Mouse (Mus musculus) right cerebral cortex, adult 2 months (tissue): ENCODE measurements at regions not wholly inside any gene's neighbourhood (a gene's known extent, or its start where the extent isn't known, plus 50 kb on each side); places are given as distances from the start of the nearest gene placed in this dataset.
A peak's percentile ranks its signal among the peaks of the same experiment; 100 is the strongest.
"Not testable (repeated sequence)": the region's sequence is repeated elsewhere in the genome, so short reads cannot be mapped to it uniquely, and the experiment has no call there.

Experiments used
- DNase-seq, 2 experiments: peaks; one replicate each; pipeline ENCODE4 v3.0.0; 2021 to 2022; ENCODE audit warnings: low spot score in 2 of 2

DNA sequence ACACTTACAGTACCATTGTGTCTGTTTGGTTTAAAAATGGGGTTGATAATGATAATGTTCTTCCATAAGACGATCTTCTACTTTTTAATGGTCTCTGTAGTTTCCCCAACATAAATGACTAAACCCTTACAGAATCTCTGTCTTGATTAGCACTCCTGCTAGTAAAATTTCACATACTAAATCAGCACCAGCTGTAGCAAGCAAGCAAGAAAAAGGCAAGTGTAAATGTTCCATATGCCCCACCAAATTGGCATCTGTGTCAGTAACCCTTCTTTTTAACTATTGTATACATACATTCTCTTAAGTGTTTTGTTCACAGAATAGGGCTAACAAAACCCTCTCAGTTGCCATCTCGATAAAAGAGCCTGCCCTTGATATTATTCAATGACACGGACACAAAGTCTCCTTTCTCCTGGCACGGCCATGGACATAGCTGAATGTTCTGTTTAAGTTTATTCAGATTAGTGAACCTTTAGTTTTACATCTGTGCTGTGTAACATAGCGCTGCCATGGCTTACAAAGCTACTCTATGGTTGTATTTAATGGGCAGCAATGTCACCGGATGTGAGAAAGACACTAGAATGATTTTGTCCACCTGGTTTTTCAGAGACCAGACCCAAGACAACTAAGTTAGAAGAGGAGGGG is 414.3 kb downstream of the Gtdc1 start:
- DNase-seq: no peak

GRCm38 (mm10) chr2:44512334-44512733 is 415.1 kb downstream of the Gtdc1 start:
- DNase-seq: peak; percentile 80 to 83

DNA sequence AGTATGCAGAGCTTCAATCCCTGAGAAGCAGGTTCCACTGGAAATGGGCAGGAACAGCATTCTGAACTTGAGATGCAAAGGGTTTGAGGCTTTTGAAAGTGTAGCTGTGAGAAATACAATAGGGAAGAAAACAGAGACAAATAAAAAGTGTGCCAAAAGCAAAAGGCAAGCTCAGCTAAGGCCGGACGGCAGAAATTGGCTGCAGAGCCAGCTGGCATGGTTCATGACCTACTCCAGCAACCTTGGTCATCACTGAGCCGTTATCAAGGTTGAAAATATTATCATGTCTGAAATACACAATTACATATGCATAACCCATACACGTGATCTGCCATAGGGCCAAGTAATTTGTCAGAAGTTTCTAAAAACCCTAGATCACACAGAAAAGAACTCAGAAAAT is 418.4 kb downstream of the Gtdc1 start:
- DNase-seq: no peak

- no peak for DNase-seq
Observed at GRCm38 (mm10) chr2:44504273-44504672, 423.2 kb downstream of the Gtdc1 start.

DNA sequence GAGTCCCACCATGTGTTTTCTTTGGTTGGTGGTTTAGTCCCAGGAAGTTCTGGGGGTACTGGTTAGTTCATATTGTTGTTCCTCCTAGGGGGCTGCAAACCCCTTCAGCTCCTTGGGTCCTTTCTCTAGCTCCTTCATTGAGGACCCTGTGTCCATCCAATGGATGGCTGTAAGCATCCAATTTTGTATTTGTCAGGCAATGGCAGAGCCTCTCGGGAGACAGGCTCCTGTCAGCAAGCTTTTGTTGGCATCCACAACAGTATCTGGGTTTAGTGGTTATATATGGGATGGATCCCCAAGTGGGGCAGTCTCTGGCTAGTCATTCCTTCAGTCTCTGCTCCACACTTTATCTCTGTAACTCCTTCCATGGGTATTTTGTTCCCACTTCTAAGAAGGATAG is 436.7 kb downstream of the Gtdc1 start:
- not testable (repeated sequence) for DNase-seq

DNA sequence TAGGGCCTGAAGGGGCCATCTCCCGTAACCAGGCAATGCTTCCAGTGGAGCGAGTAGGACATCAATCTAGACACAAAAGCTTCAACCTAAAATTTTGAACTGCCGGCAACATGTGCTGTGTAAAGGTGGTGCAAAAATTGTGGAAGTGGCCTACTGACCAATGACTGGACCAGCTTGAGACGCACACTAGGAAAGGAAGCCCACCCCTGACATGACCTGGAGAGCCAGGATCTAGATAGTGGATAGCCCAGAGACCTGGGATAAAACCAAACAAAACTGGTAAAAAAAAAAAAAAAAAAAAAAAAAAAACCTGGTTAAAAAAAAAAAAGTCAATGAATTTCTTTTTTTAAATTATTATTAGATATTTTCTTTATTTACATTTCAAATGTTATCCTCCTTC is 437.2 kb downstream of the Gtdc1 start:
- DNase-seq: no peak

DNA sequence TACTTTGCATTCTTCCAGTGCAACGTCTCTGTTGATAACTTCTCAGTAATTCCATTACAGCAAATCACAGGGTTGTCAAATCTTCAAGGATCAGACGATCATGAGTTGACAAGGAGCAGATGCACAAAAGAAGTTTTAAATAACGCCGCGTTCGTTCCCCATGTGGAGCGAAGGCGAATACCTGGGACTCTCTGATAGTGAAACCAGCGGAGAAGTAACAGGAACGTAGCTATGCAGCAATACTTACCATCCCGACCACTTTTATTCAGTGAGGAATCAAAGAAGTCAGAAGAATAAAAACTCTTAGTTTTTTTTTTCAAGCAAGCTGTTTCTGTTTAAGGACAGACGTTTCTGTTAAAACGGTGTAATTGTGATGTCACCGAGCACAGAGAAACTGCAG is 441.6 kb downstream of the Gtdc1 start:
- DNase-seq: peak in 1 of 2 experiments; percentile 14

DNA sequence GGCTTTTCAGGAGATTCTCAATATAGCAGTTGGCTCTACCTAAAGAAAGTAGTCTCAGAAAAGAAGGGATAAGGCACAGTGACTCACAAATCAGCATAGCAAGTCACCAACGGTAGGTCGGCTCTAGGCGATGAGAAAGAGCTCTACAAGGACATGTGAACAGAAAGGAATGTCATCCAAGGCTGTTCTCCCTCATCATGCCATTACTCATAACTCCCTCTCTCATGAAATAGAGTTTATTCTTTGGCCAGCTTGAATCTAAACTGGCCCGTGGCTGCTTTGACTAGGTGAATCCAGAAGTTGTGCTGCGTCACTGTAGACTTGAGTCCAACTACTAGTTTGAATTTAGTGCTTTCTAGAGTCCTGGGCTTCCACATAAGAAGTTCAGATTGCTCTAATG is 447.7 kb downstream of the Gtdc1 start:
- no peak for DNase-seq

- DNase-seq: no peak
Observed at GRCm38 (mm10) chr2:44475456-44475855, 452.0 kb downstream of the Gtdc1 start.

GRCm38 (mm10) chr2:44474653-44475052 is 452.8 kb downstream of the Gtdc1 start:
- no peak for DNase-seq

DNA sequence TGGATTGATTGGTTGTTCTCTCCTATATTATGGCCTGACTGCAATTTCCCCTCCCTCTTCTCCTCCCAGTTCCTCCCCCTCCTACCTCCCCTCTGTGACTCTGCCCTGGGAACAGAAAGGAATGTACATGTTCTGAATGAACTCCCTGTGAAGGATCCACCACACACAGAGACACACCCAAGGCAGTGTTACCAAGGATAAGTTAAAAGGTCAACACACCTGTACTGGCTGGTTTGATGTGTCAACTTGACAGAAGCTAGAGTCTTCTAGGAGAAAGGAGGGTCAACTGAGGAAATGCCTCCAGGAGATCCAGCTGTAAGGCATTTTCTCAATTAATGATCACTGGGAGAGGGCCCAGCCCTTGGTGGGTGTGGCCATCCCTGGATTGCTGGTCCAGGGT is 456.1 kb downstream of the Gtdc1 start:
- DNase-seq: no peak

- no peak for DNase-seq
Observed at GRCm38 (mm10) chr2:44470953-44471352, 456.5 kb downstream of the Gtdc1 start.

- DNase-seq: no peak
Observed at GRCm38 (mm10) chr2:44464631-44465030, 462.8 kb downstream of the Gtdc1 start.

- DNase-seq: no peak
Observed at GRCm38 (mm10) chr2:44462619-44463329, 464.7 kb downstream of the Gtdc1 start.

GRCm38 (mm10) chr2:44461289-44462250 is 465.9 kb downstream of the Gtdc1 start:
- DNase-seq: peak in 1 of 2 experiments; percentile 22

DNA sequence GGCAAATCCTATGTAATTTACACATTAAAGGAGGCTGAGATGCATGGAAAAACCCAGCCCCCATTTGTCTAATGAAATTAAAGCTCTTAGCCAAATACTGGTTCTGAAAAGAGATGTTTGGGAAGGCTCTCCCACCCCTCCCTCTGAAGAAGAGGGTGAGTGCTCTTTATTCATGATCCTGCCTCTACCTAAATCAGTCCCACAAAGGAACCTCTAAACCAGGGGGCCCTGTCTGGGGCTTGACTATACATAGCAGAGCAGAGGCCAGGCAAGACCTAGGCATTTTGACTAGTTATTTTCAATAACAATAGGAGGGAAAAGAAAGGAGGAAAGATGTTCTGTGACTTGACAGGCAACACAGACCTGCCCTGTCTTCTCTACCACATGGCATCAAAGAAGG is 478.0 kb downstream of the Gtdc1 start:
- no peak for DNase-seq
